Mouse (Mus musculus): ENCODE results near the gene Slco3a1. TPM values are rescaled to one million over a fixed set of nuclear protein-coding genes. Genes with fewer than 3 reads are reported as not detected.

The Slco3a1 gene
- total RNA-seq, 2 experiments from 2014 or later: 39.1 to 57.9 TPM

- intact Hi-C loops (cut with DNase I): no loop called here
- DNase-seq (ENCODE audit: low spot score in 2 of 2): no peak
Observed at GRCm38 (mm10) chr7:74529877-74530276, 24.7 kb downstream of the Slco3a1 start.

- intact Hi-C loops (cut with DNase I): no loop called here
- DNase-seq (ENCODE audit: low spot score in 2 of 2): no peak
Observed at GRCm38 (mm10) chr7:74529183-74529757, 25.3 kb downstream of the Slco3a1 start.

- intact Hi-C loops (cut with DNase I): no loop called here
- no peak for DNase-seq (ENCODE audit: low spot score in 2 of 2)
Observed at GRCm38 (mm10) chr7:74528182-74528581, 26.4 kb downstream of the Slco3a1 start.

GRCm38 (mm10) chr7:74527689-74528088, 26.9 kb downstream of the Slco3a1 start:
- no peak for DNase-seq (ENCODE audit: low spot score in 2 of 2)
- intact Hi-C loops (cut with DNase I): no loop called here

GRCm38 (mm10) chr7:74526030-74526429, 28.6 kb downstream of the Slco3a1 start:
- no peak for DNase-seq (ENCODE audit: low spot score in 2 of 2)
- intact Hi-C loops (cut with DNase I): no loop called here

- intact Hi-C loops (cut with DNase I): no loop called here
- DNase-seq (ENCODE audit: low spot score in 2 of 2): no peak
Observed at GRCm38 (mm10) chr7:74525586-74525985, 29.0 kb downstream of the Slco3a1 start.

GRCm38 (mm10) chr7:74524188-74524971, 30.2 kb downstream of the Slco3a1 start:
- DNase-seq (ENCODE audit: low spot score in 2 of 2): no peak
- intact Hi-C loops (cut with DNase I): no loop called here

GRCm38 (mm10) chr7:74523086-74523485, 31.5 kb downstream of the Slco3a1 start:
- intact Hi-C loops (cut with DNase I): no loop called here
- DNase-seq (ENCODE audit: low spot score in 2 of 2): no peak

GRCm38 (mm10) chr7:74522260-74522659, 32.3 kb downstream of the Slco3a1 start:
- no peak for DNase-seq (ENCODE audit: low spot score in 2 of 2)
- intact Hi-C loops (cut with DNase I): no loop called here

GRCm38 (mm10) chr7:74519386-74519785, 35.2 kb downstream of the Slco3a1 start:
- intact Hi-C loops (cut with DNase I): no loop called here

GRCm38 (mm10) chr7:74518776-74519175, 35.8 kb downstream of the Slco3a1 start:
- intact Hi-C loops (cut with DNase I): no loop called here
- DNase-seq (ENCODE audit: low spot score in 2 of 2): no peak

More at GRCm38 (mm10) chr7:74519386-74519785, 35.2 kb downstream of the Slco3a1 start:
- DNase-seq (ENCODE audit: low spot score in 2 of 2): no peak

GRCm38 (mm10) chr7:74518255-74518654, 36.3 kb downstream of the Slco3a1 start:
- intact Hi-C loops (cut with DNase I): no loop called here
- no peak for DNase-seq (ENCODE audit: low spot score in 2 of 2)

GRCm38 (mm10) chr7:74510676-74511075, 43.9 kb downstream of the Slco3a1 start:
- no peak for DNase-seq (ENCODE audit: low spot score in 2 of 2)
- intact Hi-C loops (cut with DNase I): no loop called here

- DNase-seq (ENCODE audit: low spot score in 2 of 2): no peak
Observed at GRCm38 (mm10) chr7:74508205-74508604, 46.4 kb downstream of the Slco3a1 start.

GRCm38 (mm10) chr7:74506856-74507255, 47.7 kb downstream of the Slco3a1 start:
- intact Hi-C loops (cut with DNase I): no loop called here

More at GRCm38 (mm10) chr7:74508205-74508604, 46.4 kb downstream of the Slco3a1 start:
- intact Hi-C loops (cut with DNase I): no loop called here

GRCm38 (mm10) chr7:74505635-74506034, 48.9 kb downstream of the Slco3a1 start:
- intact Hi-C loops (cut with DNase I): no loop called here
- no peak for DNase-seq (ENCODE audit: low spot score in 2 of 2)

More at GRCm38 (mm10) chr7:74506856-74507255, 47.7 kb downstream of the Slco3a1 start:
- no peak for DNase-seq (ENCODE audit: low spot score in 2 of 2)

GRCm38 (mm10) chr7:74501187-74501586, 53.4 kb downstream of the Slco3a1 start:
- no peak for DNase-seq (ENCODE audit: low spot score in 2 of 2)
- intact Hi-C loops (cut with DNase I): no loop called here

GRCm38 (mm10) chr7:74499470-74499869, 55.1 kb downstream of the Slco3a1 start:
- intact Hi-C loops (cut with DNase I): no loop called here
- no peak for DNase-seq (ENCODE audit: low spot score in 2 of 2)

GRCm38 (mm10) chr7:74498266-74498980, 56.2 kb downstream of the Slco3a1 start:
- no peak for DNase-seq (ENCODE audit: low spot score in 2 of 2)
- intact Hi-C loops (cut with DNase I): no loop called here

- DNase-seq (ENCODE audit: low spot score in 2 of 2): no peak
- intact Hi-C loops (cut with DNase I): no loop called here
Observed at GRCm38 (mm10) chr7:74497203-74497602, 57.4 kb downstream of the Slco3a1 start.

- no peak for DNase-seq (ENCODE audit: low spot score in 2 of 2)
- intact Hi-C loops (cut with DNase I): no loop called here
Observed at GRCm38 (mm10) chr7:74495451-74495850, 59.1 kb downstream of the Slco3a1 start.
